In genomic region chr7:27449256-27449862, GRCm38 (mm10) we compare ENCODE assay signal across 8 mouse cellular contexts. TPM values are rescaled to one million over a fixed set of nuclear protein-coding genes. Genes with fewer than 3 reads are reported as not detected.
A peak's percentile ranks its signal among the peaks of the same experiment; 100 is the strongest.
DNase-seq lines count a peak whose midpoint lies in the region; ATAC-seq and TF ChIP-seq lines count a peak whose summit lies in the region.

No protein-coding gene starts in this region.

- H3K27me3 ChIP-seq in neural tube, embryonic 15.5 days (replicated peaks): 0 out of 2 replicates have a peak, but pooled peaks cover 7% of the 10 kb centered on the region
- H3K27me3 ChIP-seq in intestine, embryonic 16.5 days (replicated peaks; ENCODE audit: control insufficient read depth, insufficient read depth, low read length): peaks cover 18% of the 10 kb centered on the region
- peaks cover 40% of the 10 kb centered on the region for H3K27me3 ChIP-seq in limb, embryonic 10.5 days (ENCODE audit: low read depth, poor library complexity, severe bottlenecking)
- no peaks in the 10 kb centered on the region for H3K27me3 ChIP-seq in midbrain, postnatal 0 days (ENCODE audit: insufficient read depth, low read length)

- no peaks in the 10 kb centered on the region for H3K36me3 ChIP-seq in neural tube, embryonic 15.5 days
- no peaks in the 10 kb centered on the region for H3K36me3 ChIP-seq in intestine, embryonic 16.5 days (ENCODE audit: control insufficient read depth, insufficient read depth, low read length)
- H3K36me3 ChIP-seq in limb, embryonic 10.5 days: no peaks in the 10 kb centered on the region
- H3K36me3 ChIP-seq in midbrain, postnatal 0 days (ENCODE audit: insufficient read depth, low read length): no peaks in the 10 kb centered on the region

- H3K9ac ChIP-seq in neural tube, embryonic 15.5 days (replicated peaks): no peak overlapping the region
- no peak overlapping the region for H3K9ac ChIP-seq in intestine, embryonic 16.5 days (ENCODE audit: low read depth, low read length)
- H3K9ac ChIP-seq in midbrain, postnatal 0 days (replicated peaks; ENCODE audit: low read length, poor library complexity, severe bottlenecking): no peak overlapping the region

- ATAC-seq in neural tube, embryonic 15.5 days (ENCODE audit: low FRiP score): no peak
- no peak for ATAC-seq in intestine, embryonic 16.5 days
- ATAC-seq in midbrain, postnatal 0 days (ENCODE audit: low FRiP score): no peak

- WGBS in neural tube, embryonic 15.5 days: 63% methylated on average over 10 of the region's 10 CpGs
- WGBS in intestine, embryonic 16.5 days: 56% methylated on average over 10 of the region's 10 CpGs
- WGBS in limb, embryonic 10.5 days: 64% methylated on average over 10 of the region's 10 CpGs
- 60% methylated on average over 10 of the region's 10 CpGs for WGBS in midbrain, postnatal 0 days

- no peak overlapping the region for H3K27ac ChIP-seq in neural tube, embryonic 15.5 days (replicated peaks)
- H3K27ac ChIP-seq in gastrocnemius, adult 2 months: peak overlapping the region; percentile 87
- peak overlapping the region; percentile 63 for H3K27ac ChIP-seq in intestine, embryonic 16.5 days (ENCODE audit: low read length)
- H3K27ac ChIP-seq in limb, embryonic 10.5 days: no peak overlapping the region
- no peak overlapping the region for H3K27ac ChIP-seq in midbrain, postnatal 0 days (ENCODE audit: low read depth, low read length)

- peaks cover 29% of the 10 kb centered on the region for H3K4me1 ChIP-seq in neural tube, embryonic 15.5 days
- peaks cover 25% of the 10 kb centered on the region for H3K4me1 ChIP-seq in intestine, embryonic 16.5 days (ENCODE audit: control insufficient read depth, insufficient read depth, low read length)
- H3K4me1 ChIP-seq in limb, embryonic 10.5 days: peaks cover 20% of the 10 kb centered on the region
- no peaks in the 10 kb centered on the region for H3K4me1 ChIP-seq in midbrain, postnatal 0 days (ENCODE audit: insufficient read depth, low read length)

- DNase-seq in neural tube, embryonic 10.5 days (ENCODE audit: extremely low spot score, low spot score): peak; percentile 36
- DNase-seq in c-Kit-positive CD71-positive TER-119-negative erythroid progenitor cells, embryonic 14.5 days (ENCODE audit: low read depth): peak; percentile 73
- DNase-seq in gastrocnemius, adult 2 months: peak; percentile 66
- DNase-seq in limb, embryonic 10.5 days (ENCODE audit: low spot score): peak; percentile 68
- DNase-seq in midbrain, postnatal 0 days (ENCODE audit: low spot score): peak; percentile 54
- peak; percentile 43 for DNase-seq in thymus, postnatal 0 days (ENCODE audit: low spot score)

- H3K4me3 ChIP-seq in neural tube, embryonic 15.5 days (replicated peaks): no peak overlapping the region
- H3K4me3 ChIP-seq in gastrocnemius, adult 2 months: peak overlapping the region; percentile 81
- no peak overlapping the region for H3K4me3 ChIP-seq in intestine, embryonic 16.5 days (ENCODE audit: low read length)
- no peak overlapping the region for H3K4me3 ChIP-seq in limb, embryonic 10.5 days
- no peak overlapping the region for H3K4me3 ChIP-seq in midbrain, postnatal 0 days (ENCODE audit: low read depth, low read length)

- no peaks in the 10 kb centered on the region for H3K9me3 ChIP-seq in neural tube, embryonic 15.5 days (replicated peaks)
- H3K9me3 ChIP-seq in intestine, embryonic 16.5 days (ENCODE audit: control insufficient read depth, low read length): no peaks in the 10 kb centered on the region
- H3K9me3 ChIP-seq in limb, embryonic 10.5 days (replicated peaks): no peaks in the 10 kb centered on the region
- H3K9me3 ChIP-seq in midbrain, postnatal 0 days (ENCODE audit: low read length): no peaks in the 10 kb centered on the region

- H3K4me2 ChIP-seq in neural tube, embryonic 15.5 days: no peak overlapping the region
- H3K4me2 ChIP-seq in intestine, embryonic 16.5 days (ENCODE audit: low read depth, low read length): peak overlapping the region; percentile 98; the same call in 1 of the 2 replicates
- H3K4me2 ChIP-seq in midbrain, postnatal 0 days (ENCODE audit: low read depth, low read length, poor library complexity, severe bottlenecking): no peak overlapping the region

- TF ChIP-seq CTCF in gastrocnemius, adult 2 months (IDR thresholded peaks at IDR 0.05): peak; percentile 70
- TF ChIP-seq CTCF in midbrain, postnatal 0 days (IDR thresholded peaks at IDR 0.05): peak; percentile 70

- intact Hi-C loops in gastrocnemius, adult 2 months (cut with DNase I): loop anchor here (1.0 to 5.0 kb wide), 3 partner anchors 23 to 112 kb away; partner anchors contain the start of gene Ltbp4

RNA-seq across cellular contexts. Expression of gene Blvrb, which starts 1.6 kb away (rescaled TPM):
- polyA plus RNA-seq in neural tube, embryonic 15.5 days (2015; fragmentation: Nextera tagmentation; extraction: Ambion mirVana): 24.5 and 26.1 TPM in 2 replicates
- total RNA-seq in gastrocnemius, adult 2 months (2021): 10 to 100 TPM in 1 of 2 experiments, 1 to 10 TPM in 1; 8.9 to 15.8 TPM
- polyA plus RNA-seq in intestine, embryonic 16.5 days (2015; fragmentation: Nextera tagmentation; extraction: Ambion mirVana): 75.6 and 89.7 TPM in 2 replicates
- polyA plus RNA-seq in limb, embryonic 10.5 days (2016; fragmentation: Nextera tagmentation; extraction: Ambion mirVana): 33.3 and 34.9 TPM in 2 replicates
- 13.7 and 19.5 TPM in 2 replicates for total RNA-seq in midbrain, postnatal 0 days (2014; rRNA removed)
- 15.9 and 18.3 TPM in 2 replicates for polyA plus RNA-seq in midbrain, postnatal 0 days (2015; fragmentation: Nextera tagmentation; extraction: Ambion mirVana)
- 26.0 and 27.6 TPM in 2 replicates for polyA plus RNA-seq in thymus, postnatal 0 days (2015; fragmentation: Nextera tagmentation; extraction: Ambion mirVana)

RNA-seq across cellular contexts. Expression of gene Sptbn4, which starts 1.9 kb away (rescaled TPM):
- 3.7 TPM in 2 replicates for polyA plus RNA-seq in neural tube, embryonic 15.5 days (2015; fragmentation: Nextera tagmentation; extraction: Ambion mirVana)
- under 1 TPM in 1 of 2 experiments, not detected in 1; 0.03 TPM for total RNA-seq in gastrocnemius, adult 2 months (2021)
- 0.36 and 0.44 TPM in 2 replicates for polyA plus RNA-seq in intestine, embryonic 16.5 days (2015; fragmentation: Nextera tagmentation; extraction: Ambion mirVana)
- polyA plus RNA-seq in limb, embryonic 10.5 days (2016; fragmentation: Nextera tagmentation; extraction: Ambion mirVana): 0.15 and 0.19 TPM in 2 replicates
- total RNA-seq in midbrain, postnatal 0 days (2014; rRNA removed): 27.1 and 36.3 TPM in 2 replicates
- 3.4 and 4.0 TPM in 2 replicates for polyA plus RNA-seq in midbrain, postnatal 0 days (2015; fragmentation: Nextera tagmentation; extraction: Ambion mirVana)
- 0.09 and 0.10 TPM in 2 replicates for polyA plus RNA-seq in thymus, postnatal 0 days (2015; fragmentation: Nextera tagmentation; extraction: Ambion mirVana)

RNA-seq across cellular contexts. Expression of gene Sertad3, which starts 24.2 kb away (rescaled TPM):
- 8.8 and 11.0 TPM in 2 replicates for polyA plus RNA-seq in neural tube, embryonic 15.5 days (2015; fragmentation: Nextera tagmentation; extraction: Ambion mirVana)
- 1 to 10 TPM; 3.3 to 7.1 TPM for total RNA-seq in gastrocnemius, adult 2 months (2021)
- polyA plus RNA-seq in intestine, embryonic 16.5 days (2015; fragmentation: Nextera tagmentation; extraction: Ambion mirVana): 27.4 and 28.6 TPM in 2 replicates
- 20.1 and 29.7 TPM in 2 replicates for polyA plus RNA-seq in limb, embryonic 10.5 days (2016; fragmentation: Nextera tagmentation; extraction: Ambion mirVana)
- total RNA-seq in midbrain, postnatal 0 days (2014; rRNA removed): 5.0 and 5.7 TPM in 2 replicates
- polyA plus RNA-seq in midbrain, postnatal 0 days (2015; fragmentation: Nextera tagmentation; extraction: Ambion mirVana): 4.0 and 4.3 TPM in 2 replicates
- polyA plus RNA-seq in thymus, postnatal 0 days (2015; fragmentation: Nextera tagmentation; extraction: Ambion mirVana): 29.0 and 31.0 TPM in 2 replicates

RNA-seq across cellular contexts. Expression of gene Sertad1, which starts 37.4 kb away (rescaled TPM):
- polyA plus RNA-seq in neural tube, embryonic 15.5 days (2015; fragmentation: Nextera tagmentation; extraction: Ambion mirVana): 11.6 and 15.8 TPM in 2 replicates
- 1 to 10 TPM; 5.5 to 9.1 TPM for total RNA-seq in gastrocnemius, adult 2 months (2021)
- polyA plus RNA-seq in intestine, embryonic 16.5 days (2015; fragmentation: Nextera tagmentation; extraction: Ambion mirVana): 40.9 and 43.4 TPM in 2 replicates
- polyA plus RNA-seq in limb, embryonic 10.5 days (2016; fragmentation: Nextera tagmentation; extraction: Ambion mirVana): 25.0 and 29.8 TPM in 2 replicates
- total RNA-seq in midbrain, postnatal 0 days (2014; rRNA removed): 9.3 and 10.5 TPM in 2 replicates
- polyA plus RNA-seq in midbrain, postnatal 0 days (2015; fragmentation: Nextera tagmentation; extraction: Ambion mirVana): 6.9 and 7.3 TPM in 2 replicates
- 33.5 and 35.1 TPM in 2 replicates for polyA plus RNA-seq in thymus, postnatal 0 days (2015; fragmentation: Nextera tagmentation; extraction: Ambion mirVana)

RNA-seq across cellular contexts. Expression of gene Prx, which starts 49.8 kb away (rescaled TPM):
- 2.0 and 2.4 TPM in 2 replicates for polyA plus RNA-seq in neural tube, embryonic 15.5 days (2015; fragmentation: Nextera tagmentation; extraction: Ambion mirVana)
- total RNA-seq in gastrocnemius, adult 2 months (2021): 1 to 10 TPM; 3.1 to 4.1 TPM
- polyA plus RNA-seq in intestine, embryonic 16.5 days (2015; fragmentation: Nextera tagmentation; extraction: Ambion mirVana): 2.2 and 2.6 TPM in 2 replicates
- polyA plus RNA-seq in limb, embryonic 10.5 days (2016; fragmentation: Nextera tagmentation; extraction: Ambion mirVana): 3.5 and 4.3 TPM in 2 replicates
- total RNA-seq in midbrain, postnatal 0 days (2014; rRNA removed): 3.2 and 3.4 TPM in 2 replicates
- polyA plus RNA-seq in midbrain, postnatal 0 days (2015; fragmentation: Nextera tagmentation; extraction: Ambion mirVana): 1.5 and 1.9 TPM in 2 replicates
- polyA plus RNA-seq in thymus, postnatal 0 days (2015; fragmentation: Nextera tagmentation; extraction: Ambion mirVana): 1.1 and 1.2 TPM in 2 replicates

Comparison
In these comparisons a context has a peak if more than half of its experiments do, and no peak if none do; other contexts are left out.
1. H3K27ac ChIP-seq: peak in gastrocnemius, adult 2 months (single experiment) and intestine, embryonic 16.5 days (single experiment); none in neural tube, embryonic 15.5 days (single experiment), limb, embryonic 10.5 days (single experiment) and midbrain, postnatal 0 days (single experiment).
2. Peak in every context shown above with its lines, with median percentiles within 50 percentile points of each other: DNase-seq.